Comparison of ENCODE assay signal across 26 mouse cellular contexts in the genomic region with DNA sequence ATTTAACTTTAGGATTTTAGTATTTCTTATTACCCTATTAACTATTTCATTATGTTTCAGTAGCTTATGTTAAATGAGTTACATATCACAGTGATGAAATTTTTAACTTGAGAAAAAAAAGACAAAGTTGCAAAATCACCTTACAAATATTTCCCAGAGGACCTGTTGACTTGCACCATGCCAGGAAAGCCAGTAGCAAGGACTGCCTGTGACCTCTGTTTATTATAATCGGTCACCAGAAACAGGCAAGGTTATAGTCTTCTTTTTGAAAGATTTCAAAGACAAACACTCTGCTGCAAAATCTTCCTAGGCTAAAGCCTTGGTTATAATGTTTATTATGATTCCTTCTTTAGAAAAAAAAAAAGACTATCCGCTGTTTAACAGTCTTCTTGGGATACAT. TPM values are rescaled to one million over a fixed set of nuclear protein-coding genes. Genes with fewer than 3 reads are reported as not detected.
DNase-seq lines count a peak whose midpoint lies in the region; ATAC-seq and TF ChIP-seq lines count a peak whose summit lies in the region.
"Had no signal": no experiment of that assay in that cellular context is flagged by ENCODE, and none has a peak within 500 bp of the region (broad histone marks: within the 10 kb centered on the region; RNA-seq: fewer than 3 reads in every experiment).

No protein-coding gene starts in this region.

- no peak for ATAC-seq in heart, embryonic 14.5 days (ENCODE audit: insufficient number of reproducible peaks, insufficient read depth, low FRiP score, low read depth)
- no peak for ATAC-seq in liver, postnatal 0 days
- ATAC-seq: CD4-positive, CD25-positive, alpha-beta regulatory T cell, adult 4 months; forebrain, embryonic 16.5 days; hindbrain, postnatal 0 days; intestine, embryonic 15.5 days; midbrain, embryonic 13.5 days had no signal

- TF ChIP-seq CTCF in liver, adult 2 months (IDR thresholded peaks at IDR 0.05; ENCODE audit: low read depth, low read length), result no peak
- no peak for TF ChIP-seq CTCF in liver, postnatal 0 days (IDR thresholded peaks at IDR 0.05; ENCODE audit: low read depth)

- no peak overlapping the region for H3K27ac ChIP-seq in heart, embryonic 14.5 days (replicated peaks in 1 of 2; ENCODE audit: control insufficient read depth in 1 of 2, insufficient read depth in 1 of 2, low read depth in 2 of 2, low read length in 2 of 2)
- H3K27ac ChIP-seq in liver, adult 2 months (replicated peaks; ENCODE audit: insufficient read depth, low read depth, low read length), result no peak overlapping the region
- H3K27ac ChIP-seq in liver, postnatal 0 days (ENCODE audit: low read depth), result no peak overlapping the region
- H3K27ac ChIP-seq: embryonic facial prominence, embryonic 13.5 days; hindbrain, embryonic 12.5 days; hindbrain, postnatal 0 days; intestine, embryonic 15.5 days; kidney, postnatal 0 days; liver, embryonic 13.5 days; midbrain, embryonic 13.5 days; neural tube, embryonic 13.5 days had no signal

- H3K4me3 ChIP-seq in heart, embryonic 14.5 days (ENCODE audit: control insufficient read depth in 1 of 2, insufficient read depth in 1 of 2, low read depth in 1 of 2, low read length in 2 of 2), result peak overlapping the region in 1 of 2 experiments; percentile 19; a peak in 2 of 4 replicates
- H3K4me3 ChIP-seq in liver, adult 2 months (ENCODE audit: insufficient read depth, low read depth, low read length), result no peak overlapping the region
- no peak overlapping the region for H3K4me3 ChIP-seq in liver, postnatal 0 days (ENCODE audit: low read depth, low read length)
- H3K4me3 ChIP-seq: embryonic facial prominence, embryonic 13.5 days; hindbrain, embryonic 12.5 days; intestine, embryonic 15.5 days; liver, embryonic 13.5 days; midbrain, embryonic 13.5 days; neural tube, embryonic 13.5 days had no signal

- H3K27me3 ChIP-seq in heart, embryonic 14.5 days (ENCODE audit: control insufficient read depth, insufficient read depth, low read length), result no peaks in the 10 kb centered on the region
- no peaks in the 10 kb centered on the region for H3K27me3 ChIP-seq in liver, adult 2 months (ENCODE audit: control insufficient read depth, insufficient read depth, low read length)
- H3K27me3 ChIP-seq in liver, postnatal 0 days (ENCODE audit: insufficient read depth, low read length), result no peaks in the 10 kb centered on the region
- H3K27me3 ChIP-seq: embryonic facial prominence, embryonic 13.5 days; hindbrain, embryonic 12.5 days; intestine, embryonic 15.5 days; liver, embryonic 13.5 days; midbrain, embryonic 13.5 days; neural tube, embryonic 13.5 days had no signal

- peak overlapping the region; percentile 54 for H3K4me2 ChIP-seq in heart, embryonic 14.5 days (ENCODE audit: low read length)
- no peak overlapping the region for H3K4me2 ChIP-seq in liver, postnatal 0 days (ENCODE audit: low read depth, low read length)
- H3K4me2 ChIP-seq: embryonic facial prominence, embryonic 13.5 days; hindbrain, embryonic 12.5 days; intestine, embryonic 15.5 days; liver, embryonic 13.5 days; lung, embryonic 14.5 days; midbrain, embryonic 13.5 days; neural tube, embryonic 13.5 days had no signal

- TF ChIP-seq EP300 in liver, postnatal 0 days (IDR thresholded peaks at IDR 0.05; ENCODE audit: low read depth), result no peak

- TF ChIP-seq POLR2A in liver, adult 2 months (IDR thresholded peaks at IDR 0.05; ENCODE audit: extremely low read depth, insufficient read depth, low read length), result no peak

- WGBS in heart, embryonic 14.5 days, result 79% methylated on average over 2 of the region's 2 CpGs
- 54% methylated on average over 2 of the region's 2 CpGs for WGBS in liver, adult 2 months
- 78% methylated on average over 2 of the region's 2 CpGs for WGBS in liver, postnatal 0 days (ENCODE audit: insufficient replicate concordance)

- H3K9me3 ChIP-seq in heart, embryonic 14.5 days (ENCODE audit: control insufficient read depth, low read length), result no peaks in the 10 kb centered on the region
- no peaks in the 10 kb centered on the region for H3K9me3 ChIP-seq in liver, postnatal 0 days (ENCODE audit: low read length)
- H3K9me3 ChIP-seq: embryonic facial prominence, embryonic 13.5 days; hindbrain, embryonic 12.5 days; intestine, embryonic 15.5 days; liver, embryonic 13.5 days; midbrain, embryonic 13.5 days; neural tube, embryonic 13.5 days had no signal

- peaks cover 2 to 17% of the 10 kb centered on the region in 2 experiments for H3K4me1 ChIP-seq in heart, embryonic 14.5 days (ENCODE audit: control insufficient read depth in 2 of 2, insufficient read depth in 2 of 2, low read length in 2 of 2)
- H3K4me1 ChIP-seq in liver, adult 2 months (ENCODE audit: control insufficient read depth, insufficient read depth, low read length), result peaks cover 3% of the 10 kb centered on the region; the same call in 1 of the 2 replicates
- H3K4me1 ChIP-seq in liver, postnatal 0 days (ENCODE audit: insufficient read depth), result 0 out of 2 replicates have a peak, but pooled peaks cover 2% of the 10 kb centered on the region
- H3K4me1 ChIP-seq: embryonic facial prominence, embryonic 13.5 days; hindbrain, embryonic 12.5 days; intestine, embryonic 15.5 days; liver, embryonic 13.5 days; midbrain, embryonic 13.5 days; neural tube, embryonic 13.5 days had no signal

- peak overlapping the region; percentile 30; the same call in 1 of the 2 replicates for H3K9ac ChIP-seq in heart, embryonic 14.5 days (ENCODE audit: low read length)
- no peak overlapping the region for H3K9ac ChIP-seq in liver, adult 2 months (ENCODE audit: low read depth, low read length)
- no peak overlapping the region for H3K9ac ChIP-seq in liver, postnatal 0 days (replicated peaks)
- H3K9ac ChIP-seq: embryonic facial prominence, embryonic 13.5 days; hindbrain, embryonic 12.5 days; intestine, embryonic 15.5 days; liver, embryonic 13.5 days; lung, embryonic 14.5 days; midbrain, embryonic 13.5 days; neural tube, embryonic 13.5 days had no signal

- no peaks in the 10 kb centered on the region for H3K36me3 ChIP-seq in heart, embryonic 14.5 days (ENCODE audit: control insufficient read depth, insufficient read depth, low read length)
- H3K36me3 ChIP-seq in liver, adult 2 months (ENCODE audit: control insufficient read depth, insufficient read depth, low read length), result no peaks in the 10 kb centered on the region
- no peaks in the 10 kb centered on the region for H3K36me3 ChIP-seq in liver, postnatal 0 days (replicated peaks; ENCODE audit: insufficient read depth, low read length)
- H3K36me3 ChIP-seq: embryonic facial prominence, embryonic 13.5 days; hindbrain, embryonic 12.5 days; intestine, embryonic 15.5 days; liver, embryonic 13.5 days; midbrain, embryonic 13.5 days; neural tube, embryonic 13.5 days had no signal

- H3K79me2 ChIP-seq in liver, adult 2 months (ENCODE audit: control insufficient read depth, insufficient read depth, low read length), result no peaks in the 10 kb centered on the region

- DNase-seq in heart, adult 11 months, result no peak
- DNase-seq in liver, adult 2 months (ENCODE audit: extremely low read depth, low read depth, low spot score), result peak; percentile 85
- DNase-seq in liver, postnatal 0 days, result no peak
- peak; percentile 55 for DNase-seq in adipocyte (ENCODE audit: low spot score)
- DNase-seq in fat pad, adult 2 months (ENCODE audit: extremely low read depth, low read depth, low spot score), result peak; percentile 30
- no peak for DNase-seq in cerebellum, postnatal 36 days
- DNase-seq: adrenal gland, postnatal 10 days; cerebellum, adult 11-12 months; cerebellum, adult 9-11 months; kidney, adult 2 months; layer of hippocampus, postnatal 36 days; left cerebral cortex, postnatal 4 days; liver, embryonic 13.5 days; lung, embryonic 14.5 days; lung, postnatal 4 days; right cerebral cortex, postnatal 4 days had no signal

RNA-seq across cellular contexts. Expression of gene Cd36, which starts 39.9 kb away (rescaled TPM):
- polyA plus RNA-seq in heart, embryonic 14.5 days (2014; fragmentation: Nextera tagmentation; extraction: Ambion mirVana), result 149 TPM in 2 replicates
- total RNA-seq in liver, adult 2 months (2014; rRNA removed), result 62.4 and 73.3 TPM in 2 replicates
- polyA plus RNA-seq in liver, adult 2 months (2012; rRNA removed), result 3.6 and 19.7 TPM in 2 replicates
- polyA plus RNA-seq in liver, postnatal 0 days (2015; fragmentation: Nextera tagmentation; extraction: Ambion mirVana), result 63.1 and 63.9 TPM in 2 replicates

Comparison
In these comparisons a context has a peak if more than half of its experiments do, and no peak if none do; other contexts are left out.
1. DNase-seq: peak in liver, adult 2 months (single experiment), adipocyte (single experiment) and fat pad, adult 2 months (single experiment); none in heart, adult 11 months (single experiment), liver, postnatal 0 days (single experiment) and cerebellum, postnatal 36 days (0 of 2).